Mouse (Mus musculus): ENCODE data around the gene Tmco5. TPM values are rescaled to one million over a fixed set of nuclear protein-coding genes. Genes with fewer than 3 reads are reported as not detected.

Gene Tmco5
- polyA plus RNA-seq, 1 experiment from 2014 or later = not detected

GRCm38 (mm10) chr2:116899615-116900272 is 21.3 kb downstream of the Tmco5 start:
- DNase-seq (ENCODE audit: low spot score) = peak; percentile 82
- H3K4me3 ChIP-seq = peak overlapping the region; percentile 46
- H3K9me3 ChIP-seq (replicated peaks) = no peaks in the 10 kb centered on the region
- peak overlapping the region; percentile 80 for H3K27ac ChIP-seq (replicated peaks)
- WGBS = 17% methylated on average over 19 of the region's 19 CpGs
- H3K4me1 ChIP-seq = peaks cover 9% of the 10 kb centered on the region
- H3K27me3 ChIP-seq (ENCODE audit: low read depth, poor library complexity, severe bottlenecking) = peaks cover 23% of the 10 kb centered on the region
- no peaks in the 10 kb centered on the region for H3K36me3 ChIP-seq

- H3K9me3 ChIP-seq (replicated peaks) = no peaks in the 10 kb centered on the region
- 47% methylated on average over 10 of the region's 10 CpGs for WGBS
- H3K27me3 ChIP-seq (ENCODE audit: low read depth, poor library complexity, severe bottlenecking) = peaks cover 17% of the 10 kb centered on the region
- no peak for DNase-seq (ENCODE audit: low spot score)
- peak overlapping the region; percentile 46 for H3K4me3 ChIP-seq
- no peaks in the 10 kb centered on the region for H3K36me3 ChIP-seq
- peaks cover 9% of the 10 kb centered on the region for H3K4me1 ChIP-seq
- peak overlapping the region; percentile 80 for H3K27ac ChIP-seq (replicated peaks)
Observed at GRCm38 (mm10) chr2:116900273-116900843, 21.9 kb downstream of the Tmco5 start.

- Histone ChIP-seq H3K27ac (replicated peaks) (no peak overlapping the region), H3K9me3 (replicated peaks) (no peaks in the 10 kb centered on the region), H3K4me1 (peaks cover 4% of the 10 kb centered on the region; the same call in 1 of the 2 replicates), H3K36me3 (no peaks in the 10 kb centered on the region), H3K4me3 (no peak overlapping the region), H3K27me3 (ENCODE audit: low read depth, poor library complexity, severe bottlenecking) (no peaks in the 10 kb centered on the region; the same call in 1 of the 2 replicates)
- DNase-seq (ENCODE audit: low spot score) = no peak
- 84% methylated on average over 8 of the region's 8 CpGs for WGBS
Observed at GRCm38 (mm10) chr2:116908268-116908667, 29.8 kb downstream of the Tmco5 start.

- peaks cover 13% of the 10 kb centered on the region for H3K27me3 ChIP-seq (ENCODE audit: low read depth, poor library complexity, severe bottlenecking)
- WGBS = 80% methylated on average over 7 of the region's 7 CpGs
- H3K36me3 ChIP-seq = no peaks in the 10 kb centered on the region
- DNase-seq (ENCODE audit: low spot score) = no peak
- H3K4me1 ChIP-seq = peaks cover 2% of the 10 kb centered on the region; the same call in 1 of the 2 replicates
- H3K9me3 ChIP-seq (replicated peaks) = no peaks in the 10 kb centered on the region
- H3K4me3 ChIP-seq = no peak overlapping the region
- H3K27ac ChIP-seq (replicated peaks) = no peak overlapping the region
Observed at GRCm38 (mm10) chr2:116912334-116913070, 34.0 kb downstream of the Tmco5 start.

GRCm38 (mm10) chr2:116913677-116914405 is 35.4 kb downstream of the Tmco5 start:
- no peaks in the 10 kb centered on the region for H3K36me3 ChIP-seq
- no peak overlapping the region for H3K4me3 ChIP-seq
- no peaks in the 10 kb centered on the region for H3K9me3 ChIP-seq (replicated peaks)
- WGBS = 90% methylated on average over 20 of the region's 20 CpGs
- no peaks in the 10 kb centered on the region for H3K4me1 ChIP-seq
- H3K27me3 ChIP-seq (ENCODE audit: low read depth, poor library complexity, severe bottlenecking) = peaks cover 13% of the 10 kb centered on the region
- DNase-seq (ENCODE audit: low spot score) = no peak
- H3K27ac ChIP-seq (replicated peaks) = no peak overlapping the region

GRCm38 (mm10) chr2:116914636-116915035 is 36.1 kb downstream of the Tmco5 start:
- no peaks in the 10 kb centered on the region for H3K36me3 ChIP-seq
- no peaks in the 10 kb centered on the region for H3K9me3 ChIP-seq (replicated peaks)
- DNase-seq (ENCODE audit: low spot score) = no peak
- WGBS = 81% methylated on average over 4 of the region's 4 CpGs
- H3K27ac ChIP-seq (replicated peaks) = no peak overlapping the region
- H3K4me3 ChIP-seq = no peak overlapping the region
- H3K4me1 ChIP-seq = no peaks in the 10 kb centered on the region
- H3K27me3 ChIP-seq (ENCODE audit: low read depth, poor library complexity, severe bottlenecking) = peaks cover 13% of the 10 kb centered on the region

GRCm38 (mm10) chr2:116918598-116918997 is 40.1 kb downstream of the Tmco5 start:
- 69% methylated on average over 3 of the region's 3 CpGs for WGBS
- no peaks in the 10 kb centered on the region for H3K36me3 ChIP-seq
- no peak overlapping the region for H3K27ac ChIP-seq (replicated peaks)
- no peaks in the 10 kb centered on the region for H3K4me1 ChIP-seq
- DNase-seq (ENCODE audit: low spot score) = no peak
- H3K27me3 ChIP-seq (ENCODE audit: low read depth, poor library complexity, severe bottlenecking) = peaks cover 19% of the 10 kb centered on the region
- H3K4me3 ChIP-seq = no peak overlapping the region
- H3K9me3 ChIP-seq (replicated peaks) = no peaks in the 10 kb centered on the region

GRCm38 (mm10) chr2:116922580-116923500 is 44.3 kb downstream of the Tmco5 start:
- no peak for DNase-seq (ENCODE audit: low spot score)
- Histone ChIP-seq H3K36me3 (no peaks in the 10 kb centered on the region), H3K9me3 (replicated peaks) (no peaks in the 10 kb centered on the region), H3K4me1 (no peaks in the 10 kb centered on the region), H3K27me3 (ENCODE audit: low read depth, poor library complexity, severe bottlenecking) (peaks cover 6% of the 10 kb centered on the region; the same call in 1 of the 2 replicates), H3K4me3 (no peak overlapping the region), H3K27ac (replicated peaks) (no peak overlapping the region)
- 85% methylated on average over 9 of the region's 9 CpGs for WGBS

GRCm38 (mm10) chr2:116923684-116924083 is 45.2 kb downstream of the Tmco5 start:
- WGBS = 92% methylated on average over 3 of the region's 3 CpGs
- H3K27me3 ChIP-seq (ENCODE audit: low read depth, poor library complexity, severe bottlenecking) = peaks cover 6% of the 10 kb centered on the region; the same call in 1 of the 2 replicates

GRCm38 (mm10) chr2:116924292-116924691 is 45.8 kb downstream of the Tmco5 start:
- Histone ChIP-seq H3K27me3 (ENCODE audit: low read depth, poor library complexity, severe bottlenecking) (peaks cover 6% of the 10 kb centered on the region; the same call in 1 of the 2 replicates), H3K4me3 (no peak overlapping the region), H3K27ac (replicated peaks) (no peak overlapping the region), H3K9me3 (replicated peaks) (no peaks in the 10 kb centered on the region), H3K4me1 (no peaks in the 10 kb centered on the region), H3K36me3 (no peaks in the 10 kb centered on the region)
- WGBS = 87% methylated on average over 7 of the region's 7 CpGs
- DNase-seq (ENCODE audit: low spot score) = no peak

More at GRCm38 (mm10) chr2:116923684-116924083, 45.2 kb downstream of the Tmco5 start:
- H3K4me1 ChIP-seq = no peaks in the 10 kb centered on the region
- H3K9me3 ChIP-seq (replicated peaks) = no peaks in the 10 kb centered on the region
- H3K27ac ChIP-seq (replicated peaks) = no peak overlapping the region
- H3K4me3 ChIP-seq = no peak overlapping the region
- H3K36me3 ChIP-seq = no peaks in the 10 kb centered on the region
- no peak for DNase-seq (ENCODE audit: low spot score)

GRCm38 (mm10) chr2:116925230-116925629 is 46.7 kb downstream of the Tmco5 start:
- H3K4me1 ChIP-seq = no peaks in the 10 kb centered on the region
- H3K36me3 ChIP-seq = no peaks in the 10 kb centered on the region
- no peak overlapping the region for H3K4me3 ChIP-seq
- H3K9me3 ChIP-seq (replicated peaks) = no peaks in the 10 kb centered on the region
- no peak overlapping the region for H3K27ac ChIP-seq (replicated peaks)
- no peak for DNase-seq (ENCODE audit: low spot score)
- no peaks in the 10 kb centered on the region for H3K27me3 ChIP-seq (ENCODE audit: low read depth, poor library complexity, severe bottlenecking)
- 84% methylated on average over 5 of the region's 5 CpGs for WGBS

Data from midbrain, embryonic 10.5 days (tissue).